Mouse (Mus musculus) layer of hippocampus, postnatal 36 days (tissue): Measurements from ENCODE around the gene Tm4sf20. TPM values are rescaled to one million over a fixed set of nuclear protein-coding genes. Genes with fewer than 3 reads are reported as not detected.

Experiments
- DNase-seq, 2 experiments: peaks; one replicate each; pipeline ENCODE4 v3.0.0; 2022
- total RNA-seq, 2 experiments: library from RNA; stranded (reverse); gene quantifications; 2 replicates each; pipeline ENCODE4 v1.2.3; 2021

Gene Tm4sf20
- total RNA-seq, 2 experiments from 2014 or later = not detected

DNA sequence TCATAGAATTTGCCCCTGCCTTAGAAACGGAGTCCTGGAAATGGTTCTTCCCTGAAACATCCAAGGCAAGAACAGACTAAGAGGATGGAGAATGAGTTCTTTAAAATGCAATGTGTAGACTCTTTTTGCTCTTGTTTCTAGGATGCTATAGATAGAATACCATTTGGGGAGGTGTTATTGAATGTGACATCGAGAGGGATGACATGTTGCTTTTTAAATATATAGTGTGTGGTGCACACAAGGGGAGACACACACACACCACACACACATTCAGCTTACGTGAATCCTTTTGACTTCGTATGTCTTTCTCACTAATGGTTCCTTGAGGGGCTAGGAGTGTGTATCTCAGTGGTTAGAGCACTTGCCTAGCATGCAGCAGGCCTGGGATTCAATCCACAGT lies 7.0 kb upstream of the Tm4sf20 start:
- no peak for DNase-seq

DNA sequence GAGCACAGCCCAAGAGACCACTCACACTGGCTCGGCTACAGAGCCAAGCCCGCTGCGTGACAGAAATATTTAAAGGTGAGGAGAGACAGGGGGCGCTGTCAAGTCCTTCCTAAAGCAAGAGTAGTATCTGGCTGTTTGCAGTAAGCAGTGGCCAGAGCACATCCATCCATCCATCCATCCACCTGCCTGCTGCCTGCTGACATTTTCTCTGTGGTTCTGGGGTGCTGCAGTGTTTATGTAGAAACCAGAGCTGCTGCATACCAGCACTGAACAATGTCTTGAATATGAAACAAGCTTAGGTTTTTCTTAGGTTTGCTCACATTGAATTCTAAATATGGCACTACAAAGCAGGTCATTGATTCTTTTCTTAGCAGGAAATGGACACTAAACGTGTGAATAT lies 4.9 kb upstream of the Tm4sf20 start:
- no peak for DNase-seq

DNA sequence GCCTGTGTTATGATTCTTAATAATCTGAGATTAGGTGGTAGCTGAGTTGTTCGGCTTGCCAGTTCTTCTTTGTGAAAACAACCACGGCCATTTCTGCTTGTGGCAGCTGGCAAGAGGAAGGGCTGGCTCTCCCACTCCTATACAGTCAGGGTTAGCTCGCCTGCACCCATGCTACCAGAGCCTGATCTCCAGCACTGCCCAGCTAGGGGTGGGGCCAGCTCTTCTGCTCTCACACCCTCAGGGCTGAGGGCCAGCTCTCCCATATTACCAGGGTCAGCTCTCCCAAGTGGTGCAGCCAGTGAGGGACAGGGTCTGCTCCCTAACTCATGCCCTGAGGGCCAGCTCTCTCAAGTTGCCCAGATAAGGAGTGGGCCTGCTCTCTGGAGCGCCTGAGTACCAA lies 4.2 kb upstream of the Tm4sf20 start:
- DNase-seq = no peak

DNA sequence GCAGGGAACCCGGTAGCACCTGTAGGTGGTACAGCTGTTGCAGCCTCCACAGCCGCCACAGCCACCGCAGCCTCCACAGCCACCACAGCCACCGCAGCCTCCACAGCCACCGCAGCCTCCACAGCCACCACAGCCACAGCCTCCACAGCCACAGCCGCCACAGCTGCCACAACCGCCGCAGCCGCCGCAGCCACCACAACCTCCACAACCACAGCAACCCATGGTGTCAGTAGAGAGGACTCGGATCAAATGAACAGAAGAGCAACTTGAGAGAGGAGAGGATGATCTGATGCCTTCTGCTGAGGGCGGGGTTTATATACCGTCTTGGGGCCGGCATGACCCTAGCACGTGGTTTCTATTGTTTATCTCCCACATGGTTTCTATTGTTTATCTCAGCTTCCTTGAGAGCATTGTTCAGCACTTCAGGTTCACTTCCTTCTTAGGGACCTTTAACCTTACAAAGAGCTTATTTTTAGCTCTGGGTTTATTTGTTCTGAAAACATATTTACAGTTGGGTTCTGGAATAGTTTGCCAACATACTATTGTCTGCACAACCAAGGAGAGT lies 2.8 kb upstream of the Tm4sf20 start, which contains the start of gene Gm47791:
TSS of gene Gm47791 (minus strand) at position 222 of the 565 bp plus-strand sequence.
- no peak for DNase-seq

DNA sequence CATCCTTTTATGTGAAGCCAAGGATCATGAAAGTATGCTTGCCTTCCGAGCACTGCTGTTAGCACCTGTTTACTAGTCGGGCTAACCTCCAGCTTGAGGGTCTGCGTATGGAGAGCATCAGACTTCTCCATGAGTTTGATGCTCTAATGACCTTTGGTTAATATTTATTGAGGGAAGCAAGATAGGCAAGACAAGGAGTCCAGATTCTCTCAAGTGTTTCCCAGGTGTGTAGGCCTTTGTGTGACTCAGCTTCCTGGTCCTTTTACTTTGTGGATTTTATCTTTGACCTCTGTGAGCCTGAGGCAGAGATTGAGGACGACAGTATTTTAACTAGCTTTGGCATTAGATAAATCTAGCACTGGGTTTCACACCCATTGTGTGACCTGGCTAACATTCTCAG lies 1.6 kb downstream of the Tm4sf20 start:
- no peak for DNase-seq

DNA sequence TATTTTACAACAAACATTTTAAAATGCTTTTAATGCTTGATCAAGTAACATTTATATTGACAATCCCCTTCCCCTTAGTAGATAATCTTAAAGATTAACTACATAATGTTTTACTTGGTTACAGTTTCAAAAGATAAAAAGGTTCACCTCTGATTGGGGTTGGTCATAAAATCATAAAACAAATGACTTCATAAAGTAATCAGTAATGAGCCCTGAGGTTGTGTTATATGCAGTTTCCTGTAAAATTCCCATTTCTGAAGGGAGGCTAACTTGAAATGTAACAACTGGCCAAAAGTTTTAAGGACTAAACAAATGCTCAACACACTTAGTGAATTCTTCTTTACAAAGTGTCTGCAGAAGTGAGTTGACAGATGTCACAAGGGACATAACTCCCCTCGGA lies 2.0 kb downstream of the Tm4sf20 start:
- no peak for DNase-seq

DNA sequence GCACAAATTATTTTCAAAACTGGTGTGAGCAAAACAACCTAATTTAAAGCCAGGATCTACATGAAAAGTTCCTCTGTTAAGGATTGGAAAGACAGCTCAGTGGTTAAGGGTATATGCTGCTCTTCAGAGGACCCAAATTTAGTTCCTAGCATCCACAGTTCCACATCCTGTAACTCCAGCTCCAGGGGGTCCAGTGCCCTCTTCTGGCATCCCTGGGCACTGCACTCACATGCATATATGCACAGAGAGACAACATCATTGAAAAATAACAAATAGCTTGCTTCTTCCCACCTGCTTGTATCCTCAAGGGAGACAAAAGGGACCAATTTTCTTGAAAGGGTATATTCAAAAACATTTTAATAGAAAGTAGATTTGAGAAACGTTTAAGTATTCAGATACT lies 6.0 kb downstream of the Tm4sf20 start:
- DNase-seq = no peak

DNA sequence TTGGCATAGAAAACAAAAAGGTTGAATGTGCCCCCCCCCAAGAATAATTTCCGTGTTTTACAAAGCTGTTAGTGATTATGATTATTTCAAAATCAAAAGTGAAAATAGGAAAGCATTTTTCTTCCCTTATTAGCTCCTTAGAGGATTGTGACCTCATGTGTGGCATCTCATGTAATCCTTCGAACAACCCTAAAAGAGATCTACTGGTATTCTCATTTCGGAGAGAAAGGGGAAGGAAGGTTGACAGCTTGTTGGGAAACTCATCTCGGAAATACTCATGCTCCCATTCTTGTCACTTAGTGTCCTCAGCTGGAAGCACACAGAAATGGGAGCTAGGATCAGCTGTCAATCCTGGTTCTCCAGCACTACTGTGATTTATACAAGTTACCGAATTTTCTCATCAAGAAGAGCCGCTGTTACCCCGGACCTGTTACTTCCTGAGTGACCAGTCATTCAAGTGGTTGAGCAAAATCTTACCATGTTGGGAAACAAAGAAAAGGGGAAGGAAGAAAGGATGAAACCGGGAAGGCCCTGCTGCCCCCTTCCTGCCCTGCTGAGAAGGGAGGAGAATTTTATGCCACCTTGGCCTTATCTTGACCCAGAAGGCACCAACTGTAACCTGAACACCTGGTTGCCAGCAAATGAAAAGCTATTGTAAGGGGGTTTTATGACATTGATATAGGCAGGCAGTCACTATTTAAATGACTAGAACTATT lies 6.6 kb downstream of the Tm4sf20 start:
- DNase-seq = no peak

DNA sequence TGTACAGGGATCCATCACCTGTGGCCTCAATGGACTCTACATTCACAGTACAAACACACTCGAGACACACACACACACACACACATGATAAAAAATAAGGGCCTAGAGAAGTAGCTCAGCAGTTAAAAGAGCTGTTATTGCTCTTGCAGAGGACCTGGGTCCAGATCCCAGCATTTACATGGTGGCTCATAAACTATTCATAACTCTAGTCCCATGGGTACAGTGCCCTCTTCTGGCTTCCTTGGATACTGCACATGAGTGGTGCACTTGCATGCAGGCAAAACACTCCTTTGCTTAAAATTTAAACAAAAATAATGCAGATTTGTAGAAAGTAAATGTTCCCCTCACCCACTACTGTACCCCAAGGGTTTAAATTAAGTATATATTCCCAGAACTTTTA lies 8.7 kb downstream of the Tm4sf20 start:
- DNase-seq = no peak

DNA sequence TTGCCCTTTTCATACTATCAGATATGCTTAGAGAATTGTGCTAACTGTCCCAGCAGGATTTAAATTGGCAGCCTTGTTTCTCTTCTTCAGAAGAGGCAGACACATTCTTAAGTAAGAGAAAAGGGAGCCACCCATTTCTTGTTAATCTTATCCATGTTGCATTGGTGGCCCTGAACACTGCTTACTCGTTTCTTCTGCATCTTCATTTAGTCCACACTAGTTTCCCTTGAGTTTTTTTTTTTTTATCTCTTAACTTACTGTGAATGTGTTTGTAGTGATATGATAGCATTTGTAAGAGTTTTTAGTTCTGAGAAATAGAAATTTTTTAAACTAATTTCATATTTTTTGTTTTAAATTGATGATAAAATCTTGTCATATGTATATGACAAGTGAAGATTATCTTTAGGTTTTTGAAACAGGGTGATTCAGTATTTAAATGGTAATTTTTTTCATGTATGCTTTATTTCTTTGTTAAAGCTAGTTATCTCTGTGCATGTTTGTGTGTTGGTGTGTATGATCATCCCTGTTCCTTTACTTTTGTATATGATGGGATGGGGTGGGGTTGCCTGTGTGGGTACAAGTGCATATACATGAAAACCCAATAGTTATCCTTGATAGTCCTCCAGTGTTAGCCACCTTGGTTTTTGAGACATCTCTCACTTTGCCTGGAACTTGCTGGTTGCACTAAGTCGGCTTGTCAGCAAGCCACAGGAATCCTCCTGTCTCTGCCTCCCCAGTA lies 20.4 kb downstream of the Tm4sf20 start:
- no peak for DNase-seq

DNA sequence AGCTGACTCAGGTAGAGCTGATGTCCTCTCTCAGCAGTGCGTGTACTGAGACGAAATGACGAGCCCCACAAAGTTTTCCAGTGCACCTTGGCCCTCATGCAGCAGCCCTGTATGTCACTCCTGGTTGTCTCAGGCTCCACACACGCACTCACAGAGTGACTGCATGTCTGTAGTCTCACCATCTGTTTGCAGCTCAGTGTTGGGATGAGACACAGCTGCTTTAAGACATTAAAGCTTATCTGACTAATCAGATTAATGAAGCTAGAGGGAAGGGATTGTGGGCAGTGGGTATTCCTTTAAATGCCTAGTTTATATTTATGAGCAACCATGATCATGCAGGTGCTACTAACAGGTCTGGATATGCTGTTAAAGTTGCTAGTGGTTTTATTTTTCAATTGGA lies 21.9 kb downstream of the Tm4sf20 start:
- no peak for DNase-seq

DNA sequence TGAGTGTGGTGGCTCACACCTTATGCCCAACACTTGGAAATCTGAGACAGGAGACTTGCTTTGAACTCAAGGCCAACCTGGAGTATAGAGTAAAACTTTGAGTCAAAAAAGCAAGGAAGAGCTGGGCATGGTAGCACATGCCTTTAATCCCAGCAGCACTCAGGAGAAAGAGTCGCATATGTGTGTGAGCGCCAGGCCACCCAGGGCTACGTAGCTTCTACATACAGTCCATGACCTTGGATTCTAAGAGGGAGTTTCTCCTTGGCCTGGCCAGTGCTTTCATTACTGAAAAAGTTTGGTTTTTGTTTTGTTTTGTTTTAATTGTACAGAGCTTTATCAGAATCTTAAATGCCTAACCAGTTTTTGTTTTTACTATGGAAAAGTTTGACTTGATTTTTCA lies 24.3 kb downstream of the Tm4sf20 start:
- DNase-seq = no peak

DNA sequence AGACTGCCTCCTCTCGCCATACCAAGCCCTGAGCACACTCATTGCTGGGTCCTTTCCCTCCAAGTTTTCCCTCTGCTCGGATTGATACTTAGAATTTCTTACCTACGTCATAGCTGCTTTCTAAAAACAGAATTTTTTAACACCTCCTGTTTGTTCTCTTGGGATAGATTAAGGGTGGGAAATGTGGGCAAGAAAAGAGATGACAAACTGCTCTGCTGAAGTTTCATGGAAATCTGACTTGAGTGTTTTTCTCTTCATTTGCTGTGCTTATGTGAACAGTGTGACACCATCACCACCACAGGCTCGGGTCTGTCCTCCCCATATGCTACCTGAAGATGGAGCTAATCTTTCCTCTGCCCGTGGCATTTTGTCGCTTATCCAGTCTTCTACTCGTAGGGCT lies 26.7 kb downstream of the Tm4sf20 start:
- DNase-seq = no peak

DNA sequence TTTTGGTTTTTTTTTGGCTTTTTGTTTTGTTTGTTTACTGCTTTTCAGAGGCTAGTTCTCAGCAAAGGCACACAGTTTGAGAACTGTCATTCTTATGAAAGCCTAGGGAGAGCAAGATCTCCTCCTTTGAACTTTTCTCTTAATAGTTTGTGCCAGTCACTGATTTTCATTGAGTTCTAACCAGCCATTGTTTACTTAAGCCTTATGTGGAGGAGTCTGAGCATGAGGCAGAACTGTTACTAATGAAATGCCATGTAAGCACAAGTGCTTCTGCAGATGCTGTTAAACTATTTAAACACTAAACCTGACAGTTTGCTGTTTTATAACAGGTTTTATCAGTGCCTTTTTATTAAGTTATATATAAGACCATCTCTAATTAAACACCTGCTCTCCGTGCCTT lies 30.2 kb downstream of the Tm4sf20 start:
- DNase-seq = no peak

DNA sequence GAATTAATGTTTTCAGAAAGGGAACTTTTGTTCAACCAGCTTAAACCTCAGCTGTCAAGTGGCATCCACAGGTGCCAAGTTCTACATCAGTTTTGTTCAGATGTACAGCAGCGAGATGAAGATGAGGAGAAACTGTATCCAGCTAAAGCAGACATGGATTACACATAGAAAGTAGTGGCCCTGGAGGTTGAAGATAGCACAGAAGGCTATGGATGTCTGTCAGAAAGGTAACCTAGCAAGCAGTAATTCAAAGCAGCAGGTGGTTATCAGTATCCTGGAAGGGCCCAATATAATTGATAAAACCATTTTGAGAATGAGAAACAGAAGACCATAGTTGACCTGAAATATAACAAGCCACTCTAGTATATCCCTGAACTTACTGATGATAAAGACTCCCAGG lies 34.9 kb downstream of the Tm4sf20 start:
- DNase-seq = no peak

DNA sequence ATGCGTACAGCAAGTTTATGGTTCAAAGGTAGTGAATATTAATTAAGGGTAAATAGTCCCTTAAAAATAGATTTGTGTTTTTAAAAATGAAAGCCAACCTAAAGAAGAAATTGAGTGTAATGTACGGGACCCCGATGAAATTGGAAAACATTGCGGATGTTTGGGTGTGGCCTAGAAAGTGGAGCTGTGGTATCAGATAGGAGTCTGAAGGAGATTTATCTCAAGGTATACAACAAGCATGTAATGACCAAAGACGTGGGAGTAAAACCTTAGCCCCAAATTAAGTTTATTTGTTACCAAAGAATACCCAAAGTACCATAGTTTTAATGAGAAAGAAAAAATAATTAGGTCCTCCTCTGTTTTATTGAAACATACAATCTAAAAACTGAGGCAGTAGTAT lies 41.8 kb downstream of the Tm4sf20 start:
- no peak for DNase-seq

DNA sequence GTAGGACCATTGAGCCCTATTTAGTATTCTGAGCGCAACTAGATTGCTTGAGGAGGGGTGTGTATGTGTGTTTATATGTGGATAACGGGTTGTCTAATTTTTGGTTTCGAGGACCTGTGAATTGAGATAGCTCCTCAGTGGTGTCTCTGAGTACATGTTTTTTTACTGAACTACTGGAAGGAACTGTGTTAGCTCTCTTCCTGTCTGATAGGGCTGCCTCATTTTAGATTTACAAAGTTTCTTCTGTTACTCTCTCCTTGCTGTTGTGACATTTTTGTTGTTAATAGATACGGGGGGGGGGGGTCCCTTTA lies 42.4 kb downstream of the Tm4sf20 start:
- DNase-seq = no peak

DNA sequence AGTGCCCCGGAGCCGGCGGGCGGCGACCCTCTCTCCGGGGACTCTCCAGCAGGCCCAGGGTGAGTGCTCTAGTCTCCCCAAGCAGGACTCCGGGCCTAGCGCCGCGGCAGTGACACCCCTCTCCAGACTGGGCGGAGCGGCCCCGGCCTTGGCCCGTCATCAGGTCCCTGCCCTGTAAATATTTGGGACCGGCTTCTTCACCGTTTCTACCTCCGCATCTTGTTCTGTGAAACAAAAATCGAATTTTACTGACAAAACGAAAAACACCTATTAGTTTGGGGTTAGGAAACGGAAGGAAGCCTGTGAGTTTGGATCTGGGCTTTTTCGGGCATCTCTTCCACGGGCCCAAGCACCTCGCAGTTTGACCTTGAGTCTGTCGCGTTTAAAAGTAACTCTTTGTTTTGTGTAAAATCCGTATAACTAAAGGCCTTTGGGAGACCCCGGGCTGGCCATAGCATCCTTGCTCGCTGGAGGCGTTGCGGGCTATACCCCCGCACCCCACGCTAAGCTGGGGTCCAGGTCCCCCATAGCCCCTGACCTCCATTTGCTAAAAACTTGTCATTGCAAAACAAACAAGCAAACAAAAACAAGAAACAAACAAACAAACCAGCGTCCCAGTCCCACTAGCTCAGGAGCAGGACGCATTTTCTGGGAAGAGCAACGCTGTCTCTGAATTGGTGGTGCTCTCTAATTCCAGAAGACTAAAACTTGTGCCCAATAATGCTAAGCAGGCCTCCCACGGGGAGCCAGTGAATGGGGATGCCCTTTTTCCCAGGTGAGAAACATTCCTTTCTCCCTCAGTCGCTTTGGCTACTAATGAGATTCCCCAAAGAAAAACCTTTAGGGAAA lies 43.0 kb downstream of the Tm4sf20 start:
- DNase-seq = no peak

DNA sequence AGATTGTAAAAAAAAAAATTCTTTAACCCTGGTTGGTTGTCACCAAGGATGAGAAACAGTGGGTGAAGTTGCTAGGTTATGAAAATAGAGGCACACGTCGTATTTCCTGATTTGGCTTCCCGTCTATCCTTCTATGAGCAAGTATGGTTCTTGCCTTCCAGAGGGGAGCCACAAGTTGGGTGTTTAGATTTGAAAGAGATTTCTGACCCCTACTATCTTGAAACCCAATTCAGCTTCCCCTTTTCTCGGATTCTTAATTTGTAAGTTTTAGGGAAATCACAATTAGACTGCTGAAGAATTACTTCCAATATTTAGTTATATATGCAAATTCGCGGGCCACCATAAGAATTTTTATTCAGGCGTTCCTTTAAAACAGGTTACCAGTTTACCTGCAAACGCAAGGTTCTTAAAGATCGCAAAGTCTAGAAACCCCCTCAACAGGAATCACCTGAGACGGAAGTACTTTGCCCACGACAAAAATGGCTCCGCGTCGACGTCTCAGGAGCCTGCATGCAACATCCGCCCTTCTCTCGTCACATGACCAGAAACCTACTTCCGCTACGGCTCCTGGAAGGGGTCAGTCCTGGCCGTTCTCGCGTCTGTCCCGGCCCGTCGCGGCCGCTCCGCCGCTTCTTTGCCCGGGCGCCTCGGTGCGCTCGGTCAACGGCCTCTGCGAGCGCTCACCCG lies 43.8 kb downstream of the Tm4sf20 start, which contains the start of gene Mff:
TSS of gene Mff (plus strand) at position 552 of the 687 bp plus-strand sequence.
- DNase-seq = peak; percentile 92 to 93

DNA sequence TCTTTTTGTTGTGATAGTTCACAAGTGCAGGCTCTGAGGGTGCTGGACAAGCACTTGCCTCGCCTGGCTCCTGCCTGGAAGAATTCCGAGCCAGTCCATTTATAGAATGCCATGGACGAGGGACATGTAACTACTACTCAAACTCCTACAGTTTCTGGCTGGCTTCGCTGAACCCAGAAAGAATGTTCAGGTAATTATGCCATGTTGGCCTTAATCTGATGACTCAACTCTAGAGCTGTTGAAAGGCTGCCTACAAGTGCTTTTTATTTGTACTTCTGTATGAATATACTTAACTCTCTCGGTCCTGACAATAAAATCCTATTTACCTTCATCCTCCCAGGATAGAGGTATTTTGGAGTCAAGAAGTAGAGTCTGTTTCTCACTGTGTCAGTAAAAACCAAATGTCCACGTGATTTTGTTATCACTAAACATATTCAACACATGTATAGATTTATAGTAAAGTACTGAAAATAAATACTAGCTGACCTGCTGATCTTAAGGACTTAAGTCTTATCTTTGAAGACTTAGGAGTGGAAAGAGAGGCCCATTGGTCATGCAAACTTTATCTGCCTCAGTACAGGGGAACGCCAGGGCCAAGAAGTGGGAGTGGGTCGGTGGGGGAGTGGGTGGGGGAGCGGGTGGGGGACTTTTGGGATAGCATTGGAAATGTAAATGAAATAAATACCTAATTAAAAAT lies 50.3 kb downstream of the Tm4sf20 start:
- DNase-seq = no peak
